Mouse (Mus musculus) cerebellum, postnatal 14 days (tissue): ENCODE results near the gene Ntng2.

Experiments
- DNase-seq, 2 experiments: peaks; one replicate each; pipeline ENCODE4 v3.0.0; 2021; ENCODE audit warnings: mixed read lengths in 2 of 2

Gene Ntng2

GRCm38 (mm10) chr2:29191216-29192215 lies 61.3 kb downstream of the Ntng2 start:
- peak in 1 of 2 experiments; percentile 18 for DNase-seq

GRCm38 (mm10) chr2:29190392-29190791 lies 62.4 kb downstream of the Ntng2 start:
- DNase-seq, result peak in 1 of 2 experiments; percentile 23

- DNase-seq, result no peak
Observed at GRCm38 (mm10) chr2:29186209-29186608, 66.6 kb downstream of the Ntng2 start.

- DNase-seq, result no peak
Observed at GRCm38 (mm10) chr2:29183266-29183924, 69.4 kb downstream of the Ntng2 start.

GRCm38 (mm10) chr2:29181111-29181510 lies 71.7 kb downstream of the Ntng2 start:
- no peak for DNase-seq

GRCm38 (mm10) chr2:29179810-29180209 lies 73.0 kb downstream of the Ntng2 start:
- no peak for DNase-seq

GRCm38 (mm10) chr2:29174887-29175286 lies 77.9 kb downstream of the Ntng2 start:
- DNase-seq, result no peak

GRCm38 (mm10) chr2:29168067-29168466 lies 84.7 kb downstream of the Ntng2 start:
- DNase-seq, result no peak

- no peak for DNase-seq
Observed at GRCm38 (mm10) chr2:29151941-29152340, 100.9 kb downstream of the Ntng2 start.
